Mouse (Mus musculus): Measurements from ENCODE around the gene Gdf9. TPM values are rescaled to one million over a fixed set of nuclear protein-coding genes. Genes with fewer than 3 reads are reported as not detected.

The Gdf9 gene
- total and polyA plus RNA-seq, 2 experiments = 0.09 to 0.21 TPM

GRCm38 (mm10) chr11:53486822-53487594, 56.2 kb downstream of the Gdf9 start:
- DNase-seq (ENCODE audit: extremely low read depth, low read depth, low spot score) = no peak
- Histone ChIP-seq H3K27me3 (ENCODE audit: control insufficient read depth, insufficient read depth, low read length) (no peaks in the 10 kb centered on the region), H3K4me1 (ENCODE audit: control insufficient read depth, insufficient read depth, low read length) (peaks cover 4% of the 10 kb centered on the region; the same call in 1 of the 2 replicates), H3K79me2 (ENCODE audit: control insufficient read depth, insufficient read depth, low read length) (no peaks in the 10 kb centered on the region), H3K36me3 (ENCODE audit: control insufficient read depth, insufficient read depth, low read length) (no peaks in the 10 kb centered on the region), H3K27ac (replicated peaks; ENCODE audit: insufficient read depth, low read depth, low read length) (no peak overlapping the region), H3K4me3 (ENCODE audit: insufficient read depth, low read depth, low read length) (no peak overlapping the region), H3K9ac (ENCODE audit: low read depth, low read length) (no peak overlapping the region)
- 14% methylated on average over 27 of the region's 27 CpGs for WGBS
- TF ChIP-seq POLR2A (IDR thresholded peaks at IDR 0.05; ENCODE audit: extremely low read depth, insufficient read depth, low read length) = no peak

Other genes starting within 250 kb of the Gdf9 start
- gene Hspa4, start 130.6 kb upstream of the Gdf9 start, total RNA-seq (2014; rRNA removed) = 44.6 and 55.9 TPM in 2 replicates
- 16.6 and 17.9 TPM in 2 replicates for gene Hspa4, start 130.6 kb upstream of the Gdf9 start, polyA plus RNA-seq (2012; rRNA removed)
- gene Zcchc10, start 106.3 kb upstream of the Gdf9 start, total RNA-seq (2014; rRNA removed) = 0.37 and 0.74 TPM in 2 replicates
- gene Zcchc10, start 106.3 kb upstream of the Gdf9 start, polyA plus RNA-seq (2012; rRNA removed) = 1.8 and 2.5 TPM in 2 replicates
- 32.1 and 40.3 TPM in 2 replicates for gene Aff4, start 80.2 kb upstream of the Gdf9 start, total RNA-seq (2014; rRNA removed)
- 7.3 and 8.1 TPM in 2 replicates for gene Aff4, start 80.2 kb upstream of the Gdf9 start, polyA plus RNA-seq (2012; rRNA removed)
- 133 and 140 TPM in 2 replicates for gene Leap2, start 7.9 kb upstream of the Gdf9 start, total RNA-seq (2014; rRNA removed)
- gene Leap2, start 7.9 kb upstream of the Gdf9 start, polyA plus RNA-seq (2012; rRNA removed) = 114 and 168 TPM in 2 replicates
- 256 TPM in 2 replicates for gene Uqcrq, start 192 bp upstream of the Gdf9 start, total RNA-seq (2014; rRNA removed)
- 1,230 and 1,408 TPM in 2 replicates for gene Uqcrq, start 192 bp upstream of the Gdf9 start, polyA plus RNA-seq (2012; rRNA removed)
- 0.46 and 0.60 TPM in 2 replicates for gene Gm10447, start 26.1 kb downstream of the Gdf9 start, total RNA-seq (2014; rRNA removed)
- 1.3 and 2.5 TPM in 2 replicates for gene Gm10447, start 26.1 kb downstream of the Gdf9 start, polyA plus RNA-seq (2012; rRNA removed)
- gene Shroom1, start 26.2 kb downstream of the Gdf9 start, total RNA-seq (2014; rRNA removed) = 12.8 and 15.4 TPM in 2 replicates
- 36.6 and 43.4 TPM in 2 replicates for gene Shroom1, start 26.2 kb downstream of the Gdf9 start, polyA plus RNA-seq (2012; rRNA removed)
- not detected in 2 replicates for gene Gm9837, start 39.5 kb downstream of the Gdf9 start, total RNA-seq (2014; rRNA removed)
- not detected in 2 replicates for gene Gm9837, start 39.5 kb downstream of the Gdf9 start, polyA plus RNA-seq (2012; rRNA removed)
- not detected in 2 replicates for gene Gm9945, start 49.1 kb downstream of the Gdf9 start, total RNA-seq (2014; rRNA removed)
- gene Gm9945, start 49.1 kb downstream of the Gdf9 start, polyA plus RNA-seq (2012; rRNA removed) = not detected in 2 replicates
- not detected in 2 replicates for gene Sowaha, start 49.3 kb downstream of the Gdf9 start, total RNA-seq (2014; rRNA removed)
- gene Sowaha, start 49.3 kb downstream of the Gdf9 start, polyA plus RNA-seq (2012; rRNA removed) = not detected in 2 replicates
- gene Sept8, start 88.2 kb downstream of the Gdf9 start, total RNA-seq (2014; rRNA removed) = 1.7 and 2.6 TPM in 2 replicates
- 2.0 and 2.1 TPM in 2 replicates for gene Sept8, start 88.2 kb downstream of the Gdf9 start, polyA plus RNA-seq (2012; rRNA removed)
- 2.2 and 2.7 TPM in 2 replicates for gene Kif3a, start 136.4 kb downstream of the Gdf9 start, total RNA-seq (2014; rRNA removed)
- 0.98 and 1.2 TPM in 2 replicates for gene Kif3a, start 136.4 kb downstream of the Gdf9 start, polyA plus RNA-seq (2012; rRNA removed)
- gene Il4, start 187.6 kb downstream of the Gdf9 start, total RNA-seq (2014; rRNA removed) = not detected in 2 replicates
- 0.17 TPM in 1 of 2 replicates, not detected in the other for gene Il4, start 187.6 kb downstream of the Gdf9 start, polyA plus RNA-seq (2012; rRNA removed)
- not detected in 2 replicates for gene Il13, start 203.7 kb downstream of the Gdf9 start, total RNA-seq (2014; rRNA removed)
- not detected in 2 replicates for gene Il13, start 203.7 kb downstream of the Gdf9 start, polyA plus RNA-seq (2012; rRNA removed)

All from liver, adult 2 months (tissue).